Mouse (Mus musculus): ENCODE measurements around the gene G6pc2.

GRCm38 (mm10) chr2:69188732-69189131, 22.1 kb upstream of the G6pc2 start:
- TF ChIP-seq POLR2A (IDR thresholded peaks at IDR 0.05; ENCODE audit: extremely low read depth, insufficient read depth, low read length): no peak
- no peak for TF ChIP-seq CTCF (IDR thresholded peaks at IDR 0.05; ENCODE audit: extremely low read depth, insufficient read depth, low read length)

All from cortical plate, adult 2 months (tissue).